Comparison of ENCODE assay signal across 24 mouse cellular contexts in genomic region chr9:89860584-89860983, GRCm38 (mm10). TPM values are rescaled to one million over a fixed set of nuclear protein-coding genes. Genes with fewer than 3 reads are reported as not detected.
"Had no signal": no experiment of that assay in that cellular context is flagged by ENCODE, and none has a peak within 500 bp of the region (broad histone marks: within the 10 kb centered on the region; RNA-seq: fewer than 3 reads in every experiment).

No protein-coding gene starts in this region.

- H3K4me3 ChIP-seq: layer of hippocampus, adult 2 months; left cerebral cortex, adult 2 months; liver, embryonic 15.5 days; lung, embryonic 15.5 days; megakaryocyte, embryonic 14.5 days; midbrain, embryonic 13.5 days; myocyte; neural tube, embryonic 13.5 days; stomach, embryonic 15.5 days had no signal

- H3K9ac ChIP-seq: liver, embryonic 15.5 days; lung, embryonic 15.5 days; midbrain, embryonic 13.5 days; neural tube, embryonic 13.5 days; stomach, embryonic 15.5 days had no signal

- H3K36me3 ChIP-seq: liver, embryonic 15.5 days; lung, embryonic 15.5 days; midbrain, embryonic 13.5 days; neural tube, embryonic 13.5 days; stomach, embryonic 15.5 days had no signal

- H3K27ac ChIP-seq: kidney, postnatal 0 days; layer of hippocampus, adult 2 months; left cerebral cortex, adult 2 months; liver, embryonic 15.5 days; lung, embryonic 15.5 days; midbrain, embryonic 13.5 days; neural tube, embryonic 13.5 days; stomach, embryonic 15.5 days had no signal

- ATAC-seq: intestine, postnatal 0 days had no signal

- H3K4me1 ChIP-seq: liver, embryonic 15.5 days; lung, embryonic 15.5 days; megakaryocyte, embryonic 14.5 days; neural tube, embryonic 13.5 days; stomach, embryonic 15.5 days had no signal

- H3K4me2 ChIP-seq: liver, embryonic 11.5 days; liver, embryonic 15.5 days; lung, embryonic 15.5 days; midbrain, embryonic 13.5 days; neural tube, embryonic 13.5 days; stomach, embryonic 15.5 days had no signal

- H3K9me3 ChIP-seq: liver, embryonic 15.5 days; lung, embryonic 15.5 days; megakaryocyte, embryonic 14.5 days; midbrain, embryonic 13.5 days; neural tube, embryonic 13.5 days; stomach, embryonic 15.5 days had no signal

- H3K27me3 ChIP-seq: liver, embryonic 15.5 days; lung, embryonic 15.5 days; midbrain, embryonic 13.5 days; stomach, embryonic 15.5 days had no signal

- DNase-seq: kidney, adult 2 months; kidney, postnatal 25 days; layer of hippocampus, adult 9-11 months; layer of hippocampus, postnatal 36 days; lung, adult 18-20 months; lung, postnatal 10 days; lung, postnatal 36 days; retina, postnatal 1 day; right cerebral cortex, postnatal 25 days; spleen, adult 18-20 months; thymus, postnatal 25 days had no signal

RNA-seq across cellular contexts. Expression of gene Rasgrf1, which starts 49.1 kb away (rescaled TPM):
- total RNA-seq: neutrophil, adult 5-6 weeks had no signal
- polyA plus RNA-seq: intestine, postnatal 0 days; liver, embryonic 11.5 days; liver, embryonic 15.5 days; myocyte had no signal
